Comparison of ENCODE assay signal across 23 mouse cellular contexts in genomic region chr12:84650234-84650633, GRCm38 (mm10). TPM values are rescaled to one million over a fixed set of nuclear protein-coding genes. Genes with fewer than 3 reads are reported as not detected.
"Had no signal": no experiment of that assay in that cellular context is flagged by ENCODE, and none has a peak within 500 bp of the region (broad histone marks: within the 10 kb centered on the region; RNA-seq: fewer than 3 reads in every experiment).

No protein-coding gene starts in this region.

- DNase-seq: kidney, postnatal 14 days; lung, embryonic 14.5 days; lung, postnatal 10 days; lung, postnatal 4 days; right cerebral cortex, adult 18-20 months; right cerebral cortex, postnatal 25 days; thymus, postnatal 36 days had no signal

- H3K9ac ChIP-seq: kidney, embryonic 15.5 days; limb, embryonic 15.5 days; liver, embryonic 12.5 days; lung, embryonic 14.5 days; midbrain, embryonic 12.5 days had no signal

- H3K36me3 ChIP-seq: kidney, embryonic 15.5 days; limb, embryonic 15.5 days; liver, embryonic 12.5 days; midbrain, embryonic 12.5 days had no signal

- H3K4me2 ChIP-seq: kidney, embryonic 15.5 days; limb, embryonic 15.5 days; liver, embryonic 12.5 days; lung, embryonic 14.5 days; midbrain, embryonic 12.5 days had no signal

- H3K9me3 ChIP-seq: kidney, embryonic 15.5 days; limb, embryonic 15.5 days; liver, embryonic 12.5 days; megakaryocyte, embryonic 14.5 days; midbrain, embryonic 12.5 days had no signal

- H3K4me3 ChIP-seq: kidney, embryonic 15.5 days; left cerebral cortex, adult 2 months; limb, embryonic 15.5 days; liver, embryonic 12.5 days; megakaryocyte, embryonic 14.5 days; midbrain, embryonic 12.5 days had no signal

- H3K4me1 ChIP-seq: kidney, embryonic 15.5 days; limb, embryonic 15.5 days; midbrain, embryonic 12.5 days had no signal

- H3K27ac ChIP-seq: kidney, embryonic 15.5 days; left cerebral cortex, adult 2 months; limb, embryonic 15.5 days; liver, embryonic 12.5 days; midbrain, embryonic 12.5 days; stomach, postnatal 0 days had no signal

- ATAC-seq: liver, embryonic 12.5 days; midbrain, embryonic 16.5 days had no signal

RNA-seq across cellular contexts. Expression of gene Vrtn, which starts 9.4 kb away (rescaled TPM):
- total RNA-seq: layer of hippocampus, adult 8-10 months; layer of hippocampus, postnatal 14 days; left cerebral cortex, adult 2 months; left cerebral cortex, postnatal 14 days had no signal
- polyA plus RNA-seq: kidney, embryonic 15.5 days; large intestine, adult 2 months; limb, embryonic 11.5 days; limb, embryonic 15.5 days; liver, embryonic 12.5 days; liver, embryonic 16.5 days; lung, embryonic 14.5 days; midbrain, embryonic 12.5 days; neural tube, embryonic 14.5 days; small intestine, adult 2 months; stomach, postnatal 0 days had no signal

RNA-seq across cellular contexts. Expression of gene Syndig1l, which starts 48.4 kb away (rescaled TPM):
- polyA plus RNA-seq: limb, embryonic 11.5 days; limb, embryonic 15.5 days; liver, embryonic 12.5 days; lung, embryonic 14.5 days; small intestine, adult 2 months; stomach, postnatal 0 days had no signal
